Mouse (Mus musculus): ENCODE data around the gene Trip10. TPM values are rescaled to one million over a fixed set of nuclear protein-coding genes. Genes with fewer than 3 reads are reported as not detected.
"Not testable (repeated sequence)": the region's sequence is repeated elsewhere in the genome, so short reads cannot be mapped to it uniquely, and the experiment has no call there.

Gene Trip10
- total and polyA plus RNA-seq, 3 experiments, result 9.8 to 22.0 (median 16.3) TPM

GRCm38 (mm10) chr17:57275111-57275996, 26.1 kb downstream of the Trip10 start:
- peaks cover 4% of the 10 kb centered on the region for H3K36me3 ChIP-seq (replicated peaks)
- no peaks in the 10 kb centered on the region for H3K9me3 ChIP-seq (replicated peaks)
- peak overlapping the region; percentile 69; the same call in 1 of the 2 replicates for H3K4me3 ChIP-seq (ENCODE audit: low read depth, low read length)
- no peak for ATAC-seq (ENCODE audit: extremely low read depth, insufficient number of reproducible peaks, low FRiP score, poor library complexity, severe bottlenecking)
- TF ChIP-seq TAL1 (conservative IDR thresholded peaks at IDR 0.05; ENCODE audit: low read depth, low read length), result no peak
- no peak for TF ChIP-seq GATA1 (IDR thresholded peaks at IDR 0.05; ENCODE audit: borderline replicate concordance, low read length)
- TF ChIP-seq GATA2 (IDR thresholded peaks at IDR 0.05; ENCODE audit: borderline replicate concordance, low read depth, low read length), result no peak
- TF ChIP-seq POLR2AphosphoS5 (IDR thresholded peaks at IDR 0.05; ENCODE audit: insufficient replicate concordance, low read depth, low read length), result no peak
- no peak for TF ChIP-seq CTCF (IDR thresholded peaks at IDR 0.05; ENCODE audit: low read depth, low read length)
- H3K4me1 ChIP-seq (ENCODE audit: insufficient read depth, low read depth, low read length), result peaks cover 54% of the 10 kb centered on the region
- peaks cover 41% of the 10 kb centered on the region for H3K27me3 ChIP-seq (ENCODE audit: insufficient read depth, low read length)
- peak; percentile 67 for DNase-seq (ENCODE audit: low spot score)

GRCm38 (mm10) chr17:57275997-57276351, 26.7 kb downstream of the Trip10 start:
- ATAC-seq (ENCODE audit: extremely low read depth, insufficient number of reproducible peaks, low FRiP score, poor library complexity, severe bottlenecking), result no peak
- H3K9me3 ChIP-seq (replicated peaks), result no peaks in the 10 kb centered on the region
- peaks cover 36% of the 10 kb centered on the region for H3K27me3 ChIP-seq (ENCODE audit: insufficient read depth, low read length)

GRCm38 (mm10) chr17:57276634-57277121, 27.4 kb downstream of the Trip10 start:
- Histone ChIP-seq H3K4me3 (ENCODE audit: low read depth, low read length) (peak overlapping the region; percentile 69), H3K27me3 (ENCODE audit: insufficient read depth, low read length) (peaks cover 32% of the 10 kb centered on the region), H3K4me1 (ENCODE audit: insufficient read depth, low read depth, low read length) (peaks cover 67% of the 10 kb centered on the region), H3K9me3 (replicated peaks) (no peaks in the 10 kb centered on the region), H3K36me3 (replicated peaks) (peaks cover 18% of the 10 kb centered on the region)
- DNase-seq (ENCODE audit: low spot score) (peak; percentile 74), ATAC-seq (ENCODE audit: extremely low read depth, insufficient number of reproducible peaks, low FRiP score, poor library complexity, severe bottlenecking) (peak; percentile 37; the same call in 1 of the 2 replicates)
- TF ChIP-seq CTCF (IDR thresholded peaks at IDR 0.05; ENCODE audit: low read depth, low read length) (peak; percentile 85), GATA2 (IDR thresholded peaks at IDR 0.05; ENCODE audit: borderline replicate concordance, low read depth, low read length) (no peak)

More at GRCm38 (mm10) chr17:57275997-57276351, 26.7 kb downstream of the Trip10 start:
- H3K4me3 ChIP-seq (ENCODE audit: low read depth, low read length), result peak overlapping the region; percentile 69; the same call in 1 of the 2 replicates
- H3K36me3 ChIP-seq (replicated peaks), result peaks cover 11% of the 10 kb centered on the region
- H3K4me1 ChIP-seq (ENCODE audit: insufficient read depth, low read depth, low read length), result peaks cover 60% of the 10 kb centered on the region
- no peak for DNase-seq (ENCODE audit: low spot score)
- TF ChIP-seq CTCF (IDR thresholded peaks at IDR 0.05; ENCODE audit: low read depth, low read length) (no peak), GATA2 (IDR thresholded peaks at IDR 0.05; ENCODE audit: borderline replicate concordance, low read depth, low read length) (no peak), TAL1 (conservative IDR thresholded peaks at IDR 0.05; ENCODE audit: low read depth, low read length) (no peak), POLR2AphosphoS5 (IDR thresholded peaks at IDR 0.05; ENCODE audit: insufficient replicate concordance, low read depth, low read length) (no peak), GATA1 (IDR thresholded peaks at IDR 0.05; ENCODE audit: borderline replicate concordance, low read length) (no peak)

GRCm38 (mm10) chr17:57277598-57278261, 28.5 kb downstream of the Trip10 start:
- not testable (repeated sequence) for ATAC-seq (ENCODE audit: extremely low read depth, insufficient number of reproducible peaks, low FRiP score, poor library complexity, severe bottlenecking); H3K4me3 ChIP-seq (ENCODE audit: low read depth, low read length); DNase-seq (ENCODE audit: low spot score); H3K9me3 ChIP-seq (replicated peaks)
- Histone ChIP-seq H3K36me3 (replicated peaks) (peaks cover 26% of the 10 kb centered on the region), H3K4me1 (ENCODE audit: insufficient read depth, low read depth, low read length) (peaks cover 77% of the 10 kb centered on the region), H3K27me3 (ENCODE audit: insufficient read depth, low read length) (peaks cover 23% of the 10 kb centered on the region)

- Histone ChIP-seq H3K27me3 (ENCODE audit: insufficient read depth, low read length) (peaks cover 17% of the 10 kb centered on the region), H3K36me3 (replicated peaks) (peaks cover 34% of the 10 kb centered on the region), H3K9me3 (replicated peaks) (no peaks in the 10 kb centered on the region), H3K4me3 (ENCODE audit: low read depth, low read length) (peak overlapping the region; percentile 93), H3K4me1 (ENCODE audit: insufficient read depth, low read depth, low read length) (peaks cover 85% of the 10 kb centered on the region)
- no peak for ATAC-seq (ENCODE audit: extremely low read depth, insufficient number of reproducible peaks, low FRiP score, poor library complexity, severe bottlenecking)
- DNase-seq (ENCODE audit: low spot score), result no peak
- TF ChIP-seq TAL1 (conservative IDR thresholded peaks at IDR 0.05; ENCODE audit: low read depth, low read length), result no peak
- no peak for TF ChIP-seq GATA2 (IDR thresholded peaks at IDR 0.05; ENCODE audit: borderline replicate concordance, low read depth, low read length)
- TF ChIP-seq GATA1 (IDR thresholded peaks at IDR 0.05; ENCODE audit: borderline replicate concordance, low read length), result no peak
- TF ChIP-seq CTCF (IDR thresholded peaks at IDR 0.05; ENCODE audit: low read depth, low read length), result no peak
- TF ChIP-seq POLR2AphosphoS5 (IDR thresholded peaks at IDR 0.05; ENCODE audit: insufficient replicate concordance, low read depth, low read length), result no peak
Measured at GRCm38 (mm10) chr17:57278537-57278936, 29.3 kb downstream of the Trip10 start.

- ATAC-seq (ENCODE audit: extremely low read depth, insufficient number of reproducible peaks, low FRiP score, poor library complexity, severe bottlenecking) (peak; percentile 73), DNase-seq (ENCODE audit: low spot score) (peak; percentile 89)
- H3K4me1 ChIP-seq (ENCODE audit: insufficient read depth, low read depth, low read length), result peaks cover 90% of the 10 kb centered on the region
- H3K27me3 ChIP-seq (ENCODE audit: insufficient read depth, low read length), result peaks cover 13% of the 10 kb centered on the region
- TF ChIP-seq GATA1 (IDR thresholded peaks at IDR 0.05; ENCODE audit: borderline replicate concordance, low read length) (no peak), CTCF (IDR thresholded peaks at IDR 0.05; ENCODE audit: low read depth, low read length) (no peak), TAL1 (conservative IDR thresholded peaks at IDR 0.05; ENCODE audit: low read depth, low read length) (no peak), POLR2AphosphoS5 (IDR thresholded peaks at IDR 0.05; ENCODE audit: insufficient replicate concordance, low read depth, low read length) (no peak), GATA2 (IDR thresholded peaks at IDR 0.05; ENCODE audit: borderline replicate concordance, low read depth, low read length) (no peak)
- peak within 1 kb of the TSS; percentile 93 for H3K4me3 ChIP-seq (ENCODE audit: low read depth, low read length)
- H3K9me3 ChIP-seq (replicated peaks), result no peaks in the 10 kb centered on the region
- H3K36me3 ChIP-seq (replicated peaks), result peaks cover 40% of the 10 kb centered on the region
Measured at GRCm38 (mm10) chr17:57278943-57279590, 29.8 kb downstream of the Trip10 start, which contains the start of gene Vav1. TSS of gene Vav1 (plus strand) at chr17:57279100.
